Mouse (Mus musculus): ENCODE measurements around the gene Rab3b.

GRCm38 (mm10) chr4:108950201-108950600 lies 71.3 kb downstream of the Rab3b start:
- TF ChIP-seq MAFK (IDR thresholded peaks at IDR 0.05; ENCODE audit: insufficient read depth, low read depth, low read length) = no peak
- TF ChIP-seq ZNF384 (IDR thresholded peaks at IDR 0.05; ENCODE audit: low read depth, low read length) = no peak
- no peak for TF ChIP-seq CHD2 (IDR thresholded peaks at IDR 0.05; ENCODE audit: low read depth, low read length)
- no peak for TF ChIP-seq ZC3H11A (IDR thresholded peaks at IDR 0.05; ENCODE audit: borderline replicate concordance, low read depth, low read length)

Measured in ES-E14 (cell line).